Mouse (Mus musculus) brain, adult 2 months (tissue): ENCODE measurements around the gene Chtf18.
"Not testable (repeated sequence)": the region's sequence is repeated elsewhere in the genome, so short reads cannot be mapped to it uniquely, and the experiment has no call there.

ENCODE experiments used
- DNase-seq: peaks from one replicate; pipeline ENCODE4 v3.0.0; 2011; ENCODE audit warnings: low read depth, low spot score

Gene Chtf18

GRCm38 (mm10) chr17:25727265-25728008 is at the start of gene Chtf18, which contains the start of gene Rpusd1:
Gene Chtf18, minus strand, starts transcription at chr17:25727419.
Gene Rpusd1, plus strand, starts transcription at chr17:25727670.
- DNase-seq, result peak; percentile 100

DNA sequence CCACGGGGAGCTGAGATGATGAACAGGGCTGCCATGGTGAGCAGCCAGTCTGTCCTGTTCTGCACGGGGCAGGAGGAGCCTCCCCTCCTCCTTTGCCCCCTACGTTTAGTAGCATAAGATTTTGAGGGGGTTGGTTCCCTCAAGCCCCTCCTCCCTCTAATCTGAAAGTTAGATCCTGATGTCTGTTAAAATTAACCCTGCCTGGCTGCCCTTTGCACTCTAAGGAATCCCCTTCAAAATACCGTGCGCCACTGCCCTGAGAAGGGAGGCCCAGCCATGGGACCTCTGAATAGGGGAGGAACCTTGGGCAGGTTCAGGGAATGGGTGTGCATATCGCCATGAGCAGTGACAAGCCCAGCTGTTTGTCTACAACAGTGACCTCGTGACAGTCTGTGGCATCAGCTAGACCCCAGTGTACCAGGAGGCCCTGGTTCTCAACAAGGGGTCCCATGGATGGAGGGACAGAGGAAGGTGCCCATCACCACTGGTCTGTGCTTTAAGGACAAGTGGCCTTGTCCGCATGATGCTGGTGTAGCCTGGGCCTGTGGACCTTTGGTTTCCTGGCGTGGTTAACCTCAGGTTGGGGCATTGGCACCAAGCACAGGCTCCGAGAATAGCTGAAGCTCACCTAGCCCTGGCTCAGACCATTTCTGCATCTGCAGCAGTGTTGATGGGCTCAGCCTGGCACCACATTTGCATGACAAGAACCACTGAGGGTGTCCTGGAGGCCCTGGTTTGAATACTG is 48.3 kb upstream of the Chtf18 start:
- no peak for DNase-seq

DNA sequence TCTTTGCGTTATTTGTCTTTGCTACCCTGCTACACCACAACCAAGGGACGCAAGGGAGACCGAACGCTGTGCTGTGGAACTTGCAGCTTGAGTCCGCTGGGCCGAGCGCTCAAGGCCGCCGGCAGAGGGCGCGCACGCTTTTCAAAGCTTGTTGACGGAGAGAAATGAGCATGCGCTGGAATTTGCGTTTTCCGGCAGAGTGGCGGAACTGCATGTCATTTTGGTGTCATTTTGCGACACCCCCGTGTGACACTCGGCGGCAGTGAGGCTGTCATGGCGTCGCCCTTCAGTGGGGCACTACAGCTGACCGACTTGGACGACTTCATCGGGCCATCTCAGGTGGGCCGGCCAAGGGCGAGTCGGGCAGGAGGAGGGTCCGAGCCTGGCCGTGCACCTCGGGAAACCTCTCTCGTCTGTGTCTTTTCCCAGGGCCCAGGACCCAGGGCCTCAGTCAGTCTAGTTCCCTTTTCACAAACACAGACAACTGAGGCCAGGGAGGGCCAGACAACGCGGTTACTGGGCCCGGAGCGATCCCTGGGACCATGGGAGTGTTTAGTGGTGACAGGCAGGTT is 46.4 kb upstream of the Chtf18 start, which contains the start of gene Narfl:
Narfl (plus strand) TSS at position 228 of the 572 bp plus-strand sequence.
- DNase-seq, result peak; percentile 99

DNA sequence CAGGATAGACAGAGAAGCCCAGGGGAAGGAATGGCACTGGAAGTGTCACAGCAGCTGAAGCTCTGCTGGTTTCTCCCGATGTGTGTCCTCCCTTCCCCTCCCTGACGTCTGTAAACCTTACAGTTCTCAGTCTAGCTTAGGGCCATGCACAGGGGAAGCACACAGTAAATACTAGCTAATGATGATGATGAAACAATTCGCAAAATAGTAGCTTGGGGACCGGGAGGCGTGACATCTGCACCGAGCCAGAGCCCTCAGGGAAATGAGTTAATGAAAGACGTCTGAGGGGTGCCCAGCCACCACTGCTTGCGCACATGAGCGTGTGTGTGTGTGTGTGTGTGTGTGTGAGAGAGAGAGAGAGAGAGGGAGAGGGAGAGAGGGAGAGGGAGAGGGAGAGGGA is 42.1 kb upstream of the Chtf18 start:
- DNase-seq, result no peak

DNA sequence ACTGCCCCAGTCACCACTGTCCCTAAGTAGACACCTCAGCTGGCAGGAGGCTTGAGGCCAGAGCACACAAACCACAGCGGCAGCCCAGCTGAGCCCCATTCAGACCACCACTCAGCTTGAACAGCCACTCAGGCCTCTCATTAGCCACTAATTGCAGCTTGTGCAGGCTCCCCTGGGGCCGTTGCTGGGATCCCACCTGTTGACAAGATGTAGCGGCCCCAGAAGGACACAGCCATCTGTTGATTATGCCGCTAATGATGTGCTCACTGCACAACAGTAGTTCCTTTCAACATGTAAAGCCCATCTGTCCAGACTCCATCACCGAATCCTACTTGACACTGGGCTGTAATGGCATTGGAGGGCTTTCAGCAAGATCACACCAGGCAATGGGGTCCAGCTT is 38.7 kb upstream of the Chtf18 start:
- DNase-seq, result no peak

GRCm38 (mm10) chr17:25762591-25762990 is 35.4 kb upstream of the Chtf18 start:
- DNase-seq, result no peak

- DNase-seq, result peak; percentile 86
These were observed 34.3 kb upstream of the Chtf18 start for GRCm38 (mm10) chr17:25761561-25761970.

- DNase-seq, result peak; percentile 71
These were observed 32.9 kb upstream of the Chtf18 start for GRCm38 (mm10) chr17:25760148-25760547.

GRCm38 (mm10) chr17:25757691-25758090 is 30.5 kb upstream of the Chtf18 start:
- DNase-seq, result no peak

GRCm38 (mm10) chr17:25756378-25757242 is 29.4 kb upstream of the Chtf18 start:
- no peak for DNase-seq

- DNase-seq, result no peak
These were observed 28.6 kb upstream of the Chtf18 start for GRCm38 (mm10) chr17:25755627-25756377.

- no peak for DNase-seq
These were observed 27.9 kb upstream of the Chtf18 start for GRCm38 (mm10) chr17:25755086-25755485.

DNA sequence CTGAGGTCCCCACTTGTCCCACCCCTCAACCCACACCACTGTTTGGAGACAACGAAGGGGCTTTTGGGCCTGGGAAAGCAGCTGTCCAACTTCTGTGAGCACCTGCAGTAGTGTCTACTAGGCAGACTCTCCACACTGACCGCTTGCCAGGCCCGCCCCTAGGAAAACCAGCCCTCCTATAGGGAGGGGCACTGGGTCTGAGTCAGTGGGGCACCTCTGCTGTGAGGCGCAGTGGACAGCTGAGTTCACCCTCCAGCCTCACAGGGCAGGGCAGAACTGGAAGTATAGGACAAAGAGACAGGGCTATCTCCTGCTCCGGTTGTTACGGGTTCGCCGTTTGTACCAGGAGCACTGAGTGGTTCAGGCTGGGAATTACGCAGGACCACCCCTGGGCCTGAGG is 27.0 kb upstream of the Chtf18 start, which contains the start of gene Msln:
Msln (minus strand) TSS at position 138 of the 400 bp plus-strand sequence.
- DNase-seq, result no peak

- no peak for DNase-seq
These were observed 24.2 kb upstream of the Chtf18 start for GRCm38 (mm10) chr17:25751446-25751845.

- no peak for DNase-seq
These were observed 22.1 kb upstream of the Chtf18 start for GRCm38 (mm10) chr17:25749314-25749713.

DNA sequence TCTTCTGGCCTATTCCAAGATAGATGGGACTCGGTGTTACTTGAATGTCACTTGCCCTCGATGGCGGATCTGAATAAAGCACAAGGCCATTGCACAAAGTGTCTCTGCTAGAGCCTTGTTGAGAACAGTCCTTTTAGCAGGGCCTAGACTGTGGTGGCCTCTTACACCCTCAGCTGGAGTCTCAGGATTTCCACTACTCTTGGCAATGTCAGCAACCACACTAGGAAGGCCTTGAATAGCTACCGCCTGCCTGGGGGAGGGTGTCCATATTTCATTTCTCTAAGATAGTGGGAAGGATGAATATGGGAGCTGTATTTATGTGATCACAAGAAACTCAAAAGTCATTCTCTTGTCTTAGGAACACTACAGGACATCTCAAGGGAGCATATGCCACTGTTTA is 21.0 kb upstream of the Chtf18 start:
- DNase-seq, result no peak

DNA sequence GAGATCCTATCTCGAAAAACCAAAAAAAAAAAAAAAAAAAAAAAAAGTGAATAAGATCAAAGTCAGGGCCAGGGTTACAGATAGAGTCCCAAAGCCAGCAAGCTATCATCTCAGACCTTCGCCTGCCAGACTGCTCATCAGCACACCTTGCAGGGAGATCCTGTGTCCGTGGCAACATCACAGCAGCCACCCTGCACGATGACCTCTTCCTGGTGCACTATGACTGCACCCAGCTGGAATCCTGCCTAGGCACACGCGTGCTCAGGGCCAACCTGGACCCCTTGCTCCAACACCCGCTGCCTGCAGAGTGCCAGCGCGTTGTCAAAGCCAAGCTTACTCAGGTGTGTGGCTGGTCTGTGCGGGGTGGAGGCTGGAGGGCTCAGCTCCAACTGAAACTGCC is 17.1 kb upstream of the Chtf18 start:
- no peak for DNase-seq

GRCm38 (mm10) chr17:25743831-25744230 is 16.6 kb upstream of the Chtf18 start:
- no peak for DNase-seq

DNA sequence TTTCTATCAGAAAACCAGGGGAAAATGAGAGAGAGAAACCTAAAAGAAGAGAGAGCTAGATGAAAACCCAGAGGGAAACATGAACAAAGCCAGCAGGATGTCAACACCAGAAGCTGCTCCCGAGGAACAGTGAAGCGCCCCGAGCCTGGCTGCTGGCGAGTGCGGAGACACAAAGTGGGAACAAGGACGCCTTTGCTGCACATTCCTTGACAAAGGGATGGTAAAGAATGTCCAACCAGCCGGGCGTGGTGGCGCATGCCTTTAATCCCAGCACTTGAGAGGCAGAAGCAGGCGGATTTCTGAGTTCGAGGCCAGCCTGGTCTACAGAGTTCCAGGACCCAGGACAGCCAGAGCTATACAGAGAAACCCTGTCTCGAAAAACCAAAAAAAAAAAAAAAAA is 14.3 kb upstream of the Chtf18 start:
- not testable (repeated sequence) for DNase-seq

GRCm38 (mm10) chr17:25738861-25739260 is 11.6 kb upstream of the Chtf18 start:
- DNase-seq, result no peak

DNA sequence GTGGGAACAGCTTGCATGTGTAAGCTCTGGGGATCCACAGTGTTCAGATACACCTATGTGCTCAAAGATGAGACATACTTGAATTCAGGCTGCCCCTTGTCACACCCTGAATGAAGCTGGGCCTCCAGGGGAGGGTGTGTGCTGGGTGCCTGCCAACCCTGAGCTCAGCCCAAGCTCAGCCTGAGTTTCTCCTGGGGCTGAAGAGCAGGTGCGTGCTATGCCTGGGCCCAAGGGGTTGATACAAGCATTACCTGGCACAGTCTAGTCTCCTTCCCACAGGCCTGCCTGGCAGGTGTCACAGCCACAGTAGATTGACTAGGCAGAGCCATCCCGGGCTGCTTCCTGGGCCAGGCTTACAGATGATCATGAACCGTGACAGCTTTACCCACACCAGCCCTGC is 8.5 kb upstream of the Chtf18 start, which contains the start of gene Mslnl:
Mslnl (plus strand) TSS at position 298 of the 400 bp plus-strand sequence.
- DNase-seq, result no peak
